Mouse (Mus musculus): Measurements from ENCODE around the gene Gm6588. TPM values are rescaled to one million over a fixed set of nuclear protein-coding genes. Genes with fewer than 3 reads are reported as not detected.
"Not testable (repeated sequence)": the region's sequence is repeated elsewhere in the genome, so short reads cannot be mapped to it uniquely, and the experiment has no call there.

The Gm6588 gene
- not detected for total RNA-seq (2022)

- DNase-seq (ENCODE audit: low spot score) = no peak
Observed at GRCm38 (mm10) chr5:112448747-112449440, at the start of gene Gm6588. Gene Gm6588 (plus strand): TSS chr5:112449426.

- no peak for DNase-seq (ENCODE audit: low spot score)
Observed at GRCm38 (mm10) chr5:112402437-112402836, 46.8 kb upstream of the Gm6588 start.

GRCm38 (mm10) chr5:112406017-112406416 is 43.2 kb upstream of the Gm6588 start:
- no peak for DNase-seq (ENCODE audit: low spot score)

GRCm38 (mm10) chr5:112409274-112409673 is 40.0 kb upstream of the Gm6588 start:
- DNase-seq (ENCODE audit: low spot score) = no peak

- DNase-seq (ENCODE audit: low spot score) = no peak
Observed at GRCm38 (mm10) chr5:112411072-112411471, 38.2 kb upstream of the Gm6588 start.

GRCm38 (mm10) chr5:112411514-112412335 is 37.5 kb upstream of the Gm6588 start:
- no peak for DNase-seq (ENCODE audit: low spot score)

- DNase-seq (ENCODE audit: low spot score) = not testable (repeated sequence)
Observed at GRCm38 (mm10) chr5:112412781-112413180, 36.4 kb upstream of the Gm6588 start.

- no peak for DNase-seq (ENCODE audit: low spot score)
Observed at GRCm38 (mm10) chr5:112416673-112417072, 32.6 kb upstream of the Gm6588 start.

- DNase-seq (ENCODE audit: low spot score) = no peak
Observed at GRCm38 (mm10) chr5:112418023-112418422, 31.2 kb upstream of the Gm6588 start.

GRCm38 (mm10) chr5:112419535-112419934 is 29.7 kb upstream of the Gm6588 start:
- no peak for DNase-seq (ENCODE audit: low spot score)

GRCm38 (mm10) chr5:112426635-112427034 is 22.6 kb upstream of the Gm6588 start:
- no peak for DNase-seq (ENCODE audit: low spot score)

GRCm38 (mm10) chr5:112427283-112427682 is 21.9 kb upstream of the Gm6588 start:
- peak; percentile 29 for DNase-seq (ENCODE audit: low spot score)

- DNase-seq (ENCODE audit: low spot score) = peak; percentile 29
Observed at GRCm38 (mm10) chr5:112428944-112429343, 20.3 kb upstream of the Gm6588 start.

- no peak for DNase-seq (ENCODE audit: low spot score)
Observed at GRCm38 (mm10) chr5:112431120-112431775, 18.0 kb upstream of the Gm6588 start.

- no peak for DNase-seq (ENCODE audit: low spot score)
Observed at GRCm38 (mm10) chr5:112432033-112432432, 17.2 kb upstream of the Gm6588 start.

GRCm38 (mm10) chr5:112433004-112433403 is 16.2 kb upstream of the Gm6588 start:
- DNase-seq (ENCODE audit: low spot score) = peak; percentile 58

- no peak for DNase-seq (ENCODE audit: low spot score)
Observed at GRCm38 (mm10) chr5:112438535-112438934, 10.7 kb upstream of the Gm6588 start.

GRCm38 (mm10) chr5:112453088-112453487 is 3.9 kb downstream of the Gm6588 start:
- no peak for DNase-seq (ENCODE audit: low spot score)

- no peak for DNase-seq (ENCODE audit: low spot score)
Observed at GRCm38 (mm10) chr5:112454966-112455555, 5.8 kb downstream of the Gm6588 start.

GRCm38 (mm10) chr5:112459903-112460302 is 10.7 kb downstream of the Gm6588 start:
- DNase-seq (ENCODE audit: low spot score) = no peak

GRCm38 (mm10) chr5:112466331-112466730 is 17.1 kb downstream of the Gm6588 start:
- DNase-seq (ENCODE audit: low spot score) = no peak

- DNase-seq (ENCODE audit: low spot score) = no peak
Observed at GRCm38 (mm10) chr5:112468986-112469581, 19.9 kb downstream of the Gm6588 start.

Measured in heart, adult 8-10 months (tissue).